Comparison of ENCODE assay signal across 20 mouse cellular contexts in genomic region chr9:123596910-123597309, GRCm38 (mm10).
"Had no signal": no experiment of that assay in that cellular context is flagged by ENCODE, and none has a peak within 500 bp of the region (broad histone marks: within the 10 kb centered on the region; RNA-seq: fewer than 3 reads in every experiment).

No protein-coding gene starts in this region.

- H3K9me3 ChIP-seq: limb, embryonic 12.5 days; limb, embryonic 15.5 days; lung, embryonic 15.5 days had no signal

- H3K4me3 ChIP-seq: limb, embryonic 12.5 days; limb, embryonic 15.5 days; lung, embryonic 15.5 days had no signal

- H3K4me2 ChIP-seq: limb, embryonic 12.5 days; limb, embryonic 15.5 days; liver, embryonic 11.5 days; lung, embryonic 15.5 days; midbrain, embryonic 11.5 days had no signal

- H3K9ac ChIP-seq: limb, embryonic 12.5 days; limb, embryonic 15.5 days; liver, embryonic 14.5 days; liver, postnatal 0 days; lung, embryonic 15.5 days had no signal

- H3K27ac ChIP-seq: limb, embryonic 12.5 days; limb, embryonic 15.5 days; liver, embryonic 14.5 days; lung, embryonic 15.5 days; stomach, postnatal 0 days had no signal

- DNase-seq: kidney, adult 18-20 months; kidney, adult 9 months; kidney, postnatal 10 days; kidney, postnatal 36 days; left cerebral cortex, postnatal 4 days; liver, postnatal 0 days; lung, postnatal 10 days; lung, postnatal 4 days; midbrain, embryonic 14.5 days; right cerebral cortex, postnatal 14 days; right cerebral cortex, postnatal 4 days; thymus, adult 2 months; thymus, postnatal 25 days had no signal

- H3K4me1 ChIP-seq: limb, embryonic 12.5 days; limb, embryonic 15.5 days; lung, embryonic 15.5 days had no signal

- H3K27me3 ChIP-seq: limb, embryonic 12.5 days; limb, embryonic 15.5 days; lung, embryonic 15.5 days had no signal

- ATAC-seq: liver, postnatal 0 days had no signal
